Mouse (Mus musculus): Measurements from ENCODE around the gene Ccr3. TPM values are rescaled to one million over a fixed set of nuclear protein-coding genes. Genes with fewer than 3 reads are reported as not detected.

The Ccr3 gene
- polyA plus RNA-seq, 1 experiment from 2014 or later = 0.08 TPM

DNA sequence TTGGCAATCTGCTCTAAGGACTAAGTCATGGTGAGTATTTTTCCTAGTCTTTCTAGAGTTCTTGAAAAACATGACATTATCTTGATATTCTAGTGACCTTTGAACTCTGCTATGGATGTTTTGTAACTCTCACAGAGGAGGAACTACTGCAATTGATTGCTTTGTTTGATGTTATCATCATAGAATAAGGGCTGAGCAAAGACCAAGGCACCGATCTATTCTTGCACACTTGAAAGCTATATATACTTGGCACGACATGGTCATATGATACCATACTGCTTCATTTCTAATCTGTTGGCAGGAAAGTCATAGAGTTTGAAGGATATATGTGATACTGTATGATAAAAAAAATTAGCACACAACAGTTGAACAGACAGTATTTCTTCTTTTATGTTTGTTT, 22.0 kb upstream of the Ccr3 start:
- Histone ChIP-seq H3K4me2 (replicated peaks) (no peak overlapping the region), H3K27me3 (no peaks in the 10 kb centered on the region), H3K4me1 (no peaks in the 10 kb centered on the region), H3K27ac (no peak overlapping the region), H3K9ac (no peak overlapping the region), H3K4me3 (no peak overlapping the region), H3K36me3 (no peaks in the 10 kb centered on the region), H3K9me3 (no peaks in the 10 kb centered on the region)
- no peak for ATAC-seq (ENCODE audit: low FRiP score, low read depth)
- WGBS = 92% methylated on average over 2 of the region's 2 CpGs

DNA sequence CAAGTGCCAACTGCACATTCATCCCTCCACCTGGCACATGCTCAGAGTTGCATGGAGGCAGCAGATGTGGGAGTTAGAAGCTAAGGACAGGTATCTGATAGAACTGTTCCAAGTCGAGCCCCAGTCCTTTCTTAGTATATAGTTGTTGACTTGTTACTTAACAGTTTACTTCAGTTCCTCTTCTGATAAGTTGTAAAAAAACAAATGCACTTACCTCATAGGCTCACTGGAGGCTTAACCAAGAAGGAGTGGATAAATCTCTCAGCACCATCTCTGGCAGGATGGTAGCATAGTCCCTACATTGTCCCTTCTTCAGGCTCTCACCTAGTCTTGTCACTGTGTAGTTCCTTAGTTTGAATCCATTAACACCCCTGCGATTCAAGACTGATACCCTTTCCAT, 9.1 kb upstream of the Ccr3 start:
- no peak overlapping the region for H3K9ac ChIP-seq
- no peaks in the 10 kb centered on the region for H3K4me1 ChIP-seq
- no peak overlapping the region for H3K4me2 ChIP-seq (replicated peaks)
- no peaks in the 10 kb centered on the region for H3K9me3 ChIP-seq
- no peak overlapping the region for H3K4me3 ChIP-seq
- WGBS = 70% methylated on average over 2 of the region's 2 CpGs
- no peak overlapping the region for H3K27ac ChIP-seq
- no peaks in the 10 kb centered on the region for H3K27me3 ChIP-seq
- H3K36me3 ChIP-seq = no peaks in the 10 kb centered on the region
- no peak for ATAC-seq (ENCODE audit: low FRiP score, low read depth)

GRCm38 (mm10) chr9:124013270-124013669, 8.5 kb upstream of the Ccr3 start:
- H3K27ac ChIP-seq = no peak overlapping the region
- no peak overlapping the region for H3K4me3 ChIP-seq
- ATAC-seq (ENCODE audit: low FRiP score, low read depth) = no peak
- H3K4me2 ChIP-seq (replicated peaks) = no peak overlapping the region
- no peak overlapping the region for H3K9ac ChIP-seq
- WGBS = 89% methylated on average over 3 of the region's 3 CpGs
- H3K36me3 ChIP-seq = no peaks in the 10 kb centered on the region
- H3K27me3 ChIP-seq = no peaks in the 10 kb centered on the region
- no peaks in the 10 kb centered on the region for H3K4me1 ChIP-seq
- no peaks in the 10 kb centered on the region for H3K9me3 ChIP-seq

GRCm38 (mm10) chr9:124014985-124015652, 6.7 kb upstream of the Ccr3 start:
- Histone ChIP-seq H3K9me3 (no peaks in the 10 kb centered on the region), H3K36me3 (no peaks in the 10 kb centered on the region), H3K27me3 (no peaks in the 10 kb centered on the region), H3K4me3 (no peak overlapping the region), H3K27ac (no peak overlapping the region), H3K9ac (no peak overlapping the region), H3K4me2 (replicated peaks) (no peak overlapping the region), H3K4me1 (no peaks in the 10 kb centered on the region)
- 79% methylated on average over 2 of the region's 2 CpGs for WGBS
- no peak for ATAC-seq (ENCODE audit: low FRiP score, low read depth)

- WGBS = 67% methylated on average over 2 of the region's 2 CpGs
- Histone ChIP-seq H3K27me3 (no peaks in the 10 kb centered on the region), H3K9me3 (no peaks in the 10 kb centered on the region), H3K4me3 (no peak overlapping the region), H3K4me2 (replicated peaks) (no peak overlapping the region), H3K36me3 (no peaks in the 10 kb centered on the region), H3K9ac (no peak overlapping the region), H3K27ac (no peak overlapping the region), H3K4me1 (no peaks in the 10 kb centered on the region)
- ATAC-seq (ENCODE audit: low FRiP score, low read depth) = no peak
Measured at GRCm38 (mm10) chr9:124016048-124016447, 5.7 kb upstream of the Ccr3 start.

DNA sequence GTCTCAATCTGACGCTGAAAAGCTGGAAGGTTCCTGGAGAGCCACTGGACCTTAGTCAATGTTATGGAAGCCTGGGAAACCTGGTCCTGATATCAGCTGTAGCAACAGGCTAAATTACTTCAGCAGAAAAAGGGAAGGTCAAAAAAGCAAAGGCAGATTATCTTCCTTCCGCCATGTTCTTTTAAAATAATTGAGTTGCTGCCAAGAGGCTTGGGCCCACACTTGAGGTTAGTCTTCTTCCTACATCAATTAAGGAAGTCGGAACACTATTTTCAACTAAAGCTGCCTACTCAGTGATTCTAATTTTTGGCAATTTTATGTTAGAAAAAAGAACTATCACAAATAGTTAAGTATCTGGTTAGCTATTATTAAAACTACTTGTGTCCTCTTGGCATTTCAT, 1.9 kb upstream of the Ccr3 start:
- no peaks in the 10 kb centered on the region for H3K9me3 ChIP-seq
- H3K9ac ChIP-seq = no peak overlapping the region
- no peak for ATAC-seq (ENCODE audit: low FRiP score, low read depth)
- H3K27me3 ChIP-seq = no peaks in the 10 kb centered on the region
- WGBS = 88% methylated on average over 3 of the region's 3 CpGs
- no peak overlapping the region for H3K4me3 ChIP-seq
- H3K36me3 ChIP-seq = no peaks in the 10 kb centered on the region
- H3K27ac ChIP-seq = no peak overlapping the region
- no peak overlapping the region for H3K4me2 ChIP-seq (replicated peaks)
- H3K4me1 ChIP-seq = no peaks in the 10 kb centered on the region

- ATAC-seq (ENCODE audit: low FRiP score, low read depth) = no peak
- Histone ChIP-seq H3K4me1 (no peaks in the 10 kb centered on the region), H3K27me3 (no peaks in the 10 kb centered on the region), H3K9me3 (no peaks in the 10 kb centered on the region), H3K27ac (no peak overlapping the region), H3K9ac (no peak overlapping the region), H3K4me2 (replicated peaks) (no peak overlapping the region), H3K36me3 (no peaks in the 10 kb centered on the region), H3K4me3 (no peak overlapping the region)
- 59% methylated on average over 1 of the region's 1 CpGs for WGBS
Measured at GRCm38 (mm10) chr9:124033345-124033744, 11.6 kb downstream of the Ccr3 start.

- no peaks in the 10 kb centered on the region for H3K9me3 ChIP-seq
- 29% methylated on average over 4 of the region's 4 CpGs for whole genome bisulfite sequencing
- no peak for ATAC-seq (ENCODE audit: low FRiP score, low read depth)
- H3K4me3 ChIP-seq = no peak overlapping the region
- no peak overlapping the region for H3K27ac ChIP-seq
- H3K27me3 ChIP-seq = no peaks in the 10 kb centered on the region
- H3K4me1 ChIP-seq = no peaks in the 10 kb centered on the region
- H3K36me3 ChIP-seq = no peaks in the 10 kb centered on the region
- H3K9ac ChIP-seq = no peak overlapping the region
- H3K4me2 ChIP-seq (replicated peaks) = no peak overlapping the region
Measured at GRCm38 (mm10) chr9:124037707-124038106, 15.9 kb downstream of the Ccr3 start.

GRCm38 (mm10) chr9:124038158-124038582, 16.4 kb downstream of the Ccr3 start:
- H3K4me3 ChIP-seq = no peak overlapping the region
- H3K9me3 ChIP-seq = no peaks in the 10 kb centered on the region
- no peaks in the 10 kb centered on the region for H3K4me1 ChIP-seq
- no peak for ATAC-seq (ENCODE audit: low FRiP score, low read depth)
- 71% methylated on average over 2 of the region's 2 CpGs for WGBS
- no peaks in the 10 kb centered on the region for H3K27me3 ChIP-seq
- H3K4me2 ChIP-seq (replicated peaks) = no peak overlapping the region
- no peak overlapping the region for H3K9ac ChIP-seq
- H3K27ac ChIP-seq = no peak overlapping the region
- no peaks in the 10 kb centered on the region for H3K36me3 ChIP-seq

DNA sequence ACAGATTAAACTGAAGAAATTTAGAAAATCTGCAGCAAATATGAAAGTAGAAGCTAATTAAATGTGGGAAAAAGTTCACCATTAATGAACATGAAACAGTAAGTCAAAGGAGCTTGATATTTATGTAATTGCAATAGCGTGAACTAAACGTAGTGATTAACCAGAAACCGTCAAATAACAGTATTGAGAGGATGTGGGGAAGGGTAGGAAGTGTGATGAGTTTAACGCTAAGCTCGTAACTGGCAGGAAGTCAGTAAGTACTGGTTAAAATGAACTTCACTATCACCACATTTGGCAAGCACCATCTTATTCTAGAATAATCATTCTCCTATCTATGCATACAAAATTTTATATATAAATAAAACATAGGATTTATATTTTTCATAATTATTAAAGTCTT, 17.2 kb downstream of the Ccr3 start:
- Histone ChIP-seq H3K27ac (no peak overlapping the region), H3K4me3 (no peak overlapping the region), H3K4me1 (no peaks in the 10 kb centered on the region), H3K9me3 (no peaks in the 10 kb centered on the region), H3K4me2 (replicated peaks) (no peak overlapping the region), H3K36me3 (no peaks in the 10 kb centered on the region), H3K27me3 (no peaks in the 10 kb centered on the region), H3K9ac (no peak overlapping the region)
- no peak for ATAC-seq (ENCODE audit: low FRiP score, low read depth)
- WGBS = 67% methylated on average over 5 of the region's 5 CpGs

GRCm38 (mm10) chr9:124040932-124041331, 19.2 kb downstream of the Ccr3 start:
- no peaks in the 10 kb centered on the region for H3K9me3 ChIP-seq
- ATAC-seq (ENCODE audit: low FRiP score, low read depth) = no peak
- no peaks in the 10 kb centered on the region for H3K4me1 ChIP-seq
- H3K36me3 ChIP-seq = no peaks in the 10 kb centered on the region
- H3K9ac ChIP-seq = no peak overlapping the region
- H3K4me3 ChIP-seq = no peak overlapping the region
- 81% methylated on average over 3 of the region's 3 CpGs for WGBS
- no peak overlapping the region for H3K4me2 ChIP-seq (replicated peaks)
- no peaks in the 10 kb centered on the region for H3K27me3 ChIP-seq
- H3K27ac ChIP-seq = no peak overlapping the region

DNA sequence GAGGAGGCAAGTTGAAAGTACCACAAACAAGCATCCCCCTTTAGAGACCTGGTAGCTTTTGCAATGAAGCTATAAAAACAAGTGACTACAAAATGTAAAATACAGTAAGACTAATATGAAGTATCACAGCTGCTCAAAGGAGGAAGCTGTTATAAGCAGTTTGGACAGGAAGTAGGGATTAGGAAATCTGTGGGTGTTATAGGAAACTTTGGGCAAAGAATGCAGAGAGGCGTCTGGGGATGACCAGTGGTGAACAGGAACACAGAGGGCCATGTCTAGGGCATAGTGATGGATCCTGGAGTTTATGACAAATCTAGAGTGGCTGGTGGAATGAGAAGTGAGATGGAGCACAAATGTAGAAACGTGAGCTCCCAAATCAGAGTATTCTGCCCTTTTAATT, 31.8 kb downstream of the Ccr3 start:
- ATAC-seq (ENCODE audit: low FRiP score, low read depth) = no peak
- 47% methylated on average over 2 of the region's 2 CpGs for WGBS
- H3K4me3 ChIP-seq = no peak overlapping the region

GRCm38 (mm10) chr9:124056158-124056709, 34.5 kb downstream of the Ccr3 start:
- no peak overlapping the region for H3K9ac ChIP-seq
- no peak overlapping the region for H3K27ac ChIP-seq
- no peak overlapping the region for H3K4me2 ChIP-seq (replicated peaks)
- no peaks in the 10 kb centered on the region for H3K36me3 ChIP-seq
- H3K4me3 ChIP-seq = no peak overlapping the region
- ATAC-seq (ENCODE audit: low FRiP score, low read depth) = no peak
- H3K4me1 ChIP-seq = no peaks in the 10 kb centered on the region
- H3K27me3 ChIP-seq = no peaks in the 10 kb centered on the region
- no peaks in the 10 kb centered on the region for H3K9me3 ChIP-seq
- WGBS = 50% methylated on average over 3 of the region's 3 CpGs

More for the DNA sequence above, 31.8 kb downstream of the Ccr3 start:
- Histone ChIP-seq H3K4me2 (replicated peaks) (no peak overlapping the region), H3K4me1 (no peaks in the 10 kb centered on the region), H3K36me3 (no peaks in the 10 kb centered on the region), H3K27ac (no peak overlapping the region), H3K9ac (no peak overlapping the region), H3K27me3 (no peaks in the 10 kb centered on the region), H3K9me3 (no peaks in the 10 kb centered on the region)

Data from limb, embryonic 13.5 days (tissue).